11 mouse cellular contexts compared by ENCODE assay signal in the genomic region with DNA sequence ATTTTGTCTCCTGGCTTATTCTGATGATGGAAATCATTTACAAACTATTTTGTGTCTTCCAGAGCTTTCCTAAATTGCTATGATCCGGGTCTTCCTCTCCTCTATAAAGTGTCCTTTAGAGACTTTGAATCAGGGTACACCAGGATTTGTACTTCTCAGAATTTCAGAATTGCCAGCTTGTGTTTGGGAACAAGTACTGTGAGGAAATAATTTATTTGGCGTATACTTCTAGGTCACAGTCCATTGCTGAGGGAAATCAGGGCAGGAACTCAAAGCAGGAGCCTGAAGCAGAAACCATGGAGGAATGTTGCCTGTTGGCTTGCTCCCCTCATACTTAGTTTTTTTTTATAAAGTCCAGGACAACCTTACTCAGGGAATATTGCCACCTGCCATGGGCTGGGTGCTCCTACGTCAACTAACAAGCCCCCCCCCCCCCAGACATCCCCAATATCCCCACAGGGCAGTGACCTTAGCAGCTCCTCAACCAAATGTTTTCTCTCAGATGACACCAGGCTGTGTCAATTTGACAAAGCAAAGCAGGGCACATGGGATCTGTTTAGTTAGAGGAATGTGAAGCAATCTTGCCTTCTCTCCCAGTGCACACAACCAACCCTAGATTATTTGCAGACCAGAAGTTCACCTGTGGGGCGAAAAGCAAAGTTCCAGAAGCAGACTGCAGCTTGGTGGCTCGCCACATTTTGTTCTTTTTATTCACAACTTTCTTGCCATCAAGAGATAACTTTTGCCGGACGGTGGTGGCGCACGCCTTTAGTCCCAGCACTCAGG. TPM values are rescaled to one million over a fixed set of nuclear protein-coding genes. Genes with fewer than 3 reads are reported as not detected.
DNase-seq lines count a peak whose midpoint lies in the region; ATAC-seq lines count a peak whose summit lies in the region.
"Had no signal": no experiment of that assay in that cellular context is flagged by ENCODE, and none has a peak within 500 bp of the region (broad histone marks: within the 10 kb centered on the region; RNA-seq: fewer than 3 reads in every experiment).

No protein-coding gene starts in this region.

- H3K9ac ChIP-seq in midbrain, embryonic 11.5 days (ENCODE audit: low read length) = no peak overlapping the region
- H3K9ac ChIP-seq in liver, embryonic 12.5 days = 0 out of 2 replicates have a peak overlapping the region, but pooled peaks have one; percentile 99

- H3K27ac ChIP-seq in midbrain, embryonic 10.5 days (replicated peaks) = no peak overlapping the region
- H3K27ac ChIP-seq in midbrain, embryonic 11.5 days (ENCODE audit: low read depth, low read length) = no peak overlapping the region
- 0 out of 2 replicates have a peak overlapping the region, but pooled peaks have one; percentile 14 for H3K27ac ChIP-seq in liver, embryonic 12.5 days
- H3K27ac ChIP-seq: neural tube, embryonic 12.5 days had no signal

- H3K27me3 ChIP-seq in erythroblast, embryonic 14.5 days (ENCODE audit: control insufficient read depth) = no peaks in the 10 kb centered on the region
- no peaks in the 10 kb centered on the region for H3K27me3 ChIP-seq in midbrain, embryonic 10.5 days (ENCODE audit: low read depth, poor library complexity, severe bottlenecking)
- no peaks in the 10 kb centered on the region for H3K27me3 ChIP-seq in midbrain, embryonic 11.5 days (ENCODE audit: control insufficient read depth, insufficient read depth, low read length)
- H3K27me3 ChIP-seq in liver, embryonic 12.5 days (replicated peaks) = no peaks in the 10 kb centered on the region
- H3K27me3 ChIP-seq: neural tube, embryonic 12.5 days had no signal

- no peaks in the 10 kb centered on the region for H3K9me3 ChIP-seq in erythroblast, embryonic 14.5 days (ENCODE audit: control insufficient read depth, low read length)
- no peaks in the 10 kb centered on the region for H3K9me3 ChIP-seq in midbrain, embryonic 10.5 days (replicated peaks)
- no peaks in the 10 kb centered on the region for H3K9me3 ChIP-seq in midbrain, embryonic 11.5 days (ENCODE audit: control insufficient read depth, low read length)
- H3K9me3 ChIP-seq in liver, embryonic 12.5 days (replicated peaks) = no peaks in the 10 kb centered on the region
- H3K9me3 ChIP-seq: neural tube, embryonic 12.5 days had no signal

- H3K4me2 ChIP-seq in midbrain, embryonic 11.5 days = no peak overlapping the region
- H3K4me2 ChIP-seq in liver, embryonic 12.5 days = peak overlapping the region; percentile 91; the same call in 1 of the 2 replicates

- peaks cover 24% of the 10 kb centered on the region for H3K36me3 ChIP-seq in erythroblast, embryonic 14.5 days (ENCODE audit: control insufficient read depth)
- peaks cover 17% of the 10 kb centered on the region for H3K36me3 ChIP-seq in midbrain, embryonic 10.5 days
- H3K36me3 ChIP-seq in midbrain, embryonic 11.5 days (ENCODE audit: control insufficient read depth, insufficient read depth, low read length) = peaks cover 5% of the 10 kb centered on the region; the same call in 1 of the 2 replicates
- H3K36me3 ChIP-seq in liver, embryonic 12.5 days = peaks cover 15% of the 10 kb centered on the region
- H3K36me3 ChIP-seq: neural tube, embryonic 12.5 days had no signal

- peaks cover 31% of the 10 kb centered on the region for H3K4me1 ChIP-seq in erythroblast, embryonic 14.5 days (ENCODE audit: control insufficient read depth)
- H3K4me1 ChIP-seq in midbrain, embryonic 10.5 days = peaks cover 31% of the 10 kb centered on the region
- peaks cover 14% of the 10 kb centered on the region; the same call in 1 of the 2 replicates for H3K4me1 ChIP-seq in midbrain, embryonic 11.5 days (ENCODE audit: control insufficient read depth, insufficient read depth, low read length)
- H3K4me1 ChIP-seq in liver, embryonic 12.5 days = peaks cover 30% of the 10 kb centered on the region

- 91% methylated on average over 9 of the region's 9 CpGs for WGBS in midbrain, embryonic 10.5 days
- 96% methylated on average over 9 of the region's 9 CpGs for WGBS in midbrain, embryonic 11.5 days
- WGBS in liver, embryonic 12.5 days (ENCODE audit: insufficient replicate concordance) = 72% methylated on average over 9 of the region's 9 CpGs

- H3K4me3 ChIP-seq in erythroblast, embryonic 14.5 days (replicated peaks) = peak overlapping the region; percentile 98
- peak overlapping the region; percentile 100; the same call in 1 of the 2 replicates for H3K4me3 ChIP-seq in midbrain, embryonic 10.5 days
- H3K4me3 ChIP-seq in midbrain, embryonic 11.5 days (ENCODE audit: low read depth, low read length) = no peak overlapping the region
- no peak overlapping the region for H3K4me3 ChIP-seq in liver, embryonic 12.5 days

- no peak for ATAC-seq in erythroblast, adult 5-6 weeks (replicated peaks; ENCODE audit: low FRiP score, poor library complexity, severe bottlenecking)
- ATAC-seq in midbrain, embryonic 11.5 days (ENCODE audit: low FRiP score) = no peak
- ATAC-seq in liver, embryonic 12.5 days = no peak
- ATAC-seq: lung, postnatal 0 days had no signal

- no peak for DNase-seq in midbrain, embryonic 10.5 days (ENCODE audit: low spot score)
- DNase-seq in midbrain, embryonic 11.5 days (ENCODE audit: low spot score, missing footprints) = no peak
- DNase-seq in layer of hippocampus, adult 8-10 months (ENCODE audit: low spot score in 2 of 2) = no peak
- no peak for DNase-seq in spleen, adult 12 weeks (ENCODE audit: low spot score)
- DNase-seq in left cerebral cortex, adult 18-20 months (ENCODE audit: low spot score in 2 of 2) = no peak
- DNase-seq: cerebellum, postnatal 25 days had no signal

RNA-seq across cellular contexts. Expression of gene Ppp4r3a, which starts 1.6 kb away (rescaled TPM):
- polyA plus RNA-seq in erythroblast, embryonic 14.5 days (2012) = 1.8 and 2.2 TPM in 2 replicates
- total RNA-seq in erythroblast, adult 5-6 weeks (2015; ENCODE audit: low replicate concordance) = 27.9 and 44.9 TPM in 2 replicates
- 66.5 TPM in 2 replicates for total RNA-seq in erythroblast, adult 5-6 weeks (2017; ENCODE audit: low replicate concordance)
- polyA plus RNA-seq in midbrain, embryonic 10.5 days (2016; fragmentation: Nextera tagmentation; extraction: Ambion mirVana) = 51.5 and 52.1 TPM in 2 replicates
- 68.5 and 71.3 TPM in 2 replicates for polyA plus RNA-seq in midbrain, embryonic 11.5 days (2014; fragmentation: Nextera tagmentation; extraction: Ambion mirVana)
- 50.1 TPM in 2 replicates for polyA plus RNA-seq in liver, embryonic 12.5 days (2016; fragmentation: Nextera tagmentation; extraction: Ambion mirVana)
- total RNA-seq in layer of hippocampus, adult 8-10 months (2022) = 10 to 100 TPM; 38.9 to 49.2 (median 46.2) TPM
- 10 to 100 TPM; 44.2 to 44.6 TPM for total RNA-seq in left cerebral cortex, adult 18-20 months (2021)

RNA-seq across cellular contexts. Expression of gene Ccdc88c, which starts 56.2 kb away (rescaled TPM):
- 4.8 and 4.9 TPM in 2 replicates for polyA plus RNA-seq in erythroblast, embryonic 14.5 days (2012)
- total RNA-seq in erythroblast, adult 5-6 weeks (2015; ENCODE audit: low replicate concordance) = 56.1 and 68.1 TPM in 2 replicates
- total RNA-seq in erythroblast, adult 5-6 weeks (2017; ENCODE audit: low replicate concordance) = 180 TPM in 2 replicates
- polyA plus RNA-seq in midbrain, embryonic 10.5 days (2016; fragmentation: Nextera tagmentation; extraction: Ambion mirVana) = 14.8 and 15.8 TPM in 2 replicates
- polyA plus RNA-seq in midbrain, embryonic 11.5 days (2014; fragmentation: Nextera tagmentation; extraction: Ambion mirVana) = 11.0 TPM in 2 replicates
- 8.4 and 9.6 TPM in 2 replicates for polyA plus RNA-seq in liver, embryonic 12.5 days (2016; fragmentation: Nextera tagmentation; extraction: Ambion mirVana)
- total RNA-seq in layer of hippocampus, adult 8-10 months (2022) = 10 to 100 TPM; 30.2 to 38.8 (median 34.7) TPM
- total RNA-seq in left cerebral cortex, adult 18-20 months (2021) = 10 to 100 TPM; 19.1 to 24.0 TPM

Comparison
In these comparisons a context has a peak if more than half of its experiments do, and no peak if none do; other contexts are left out.
1. H3K4me3 ChIP-seq: peak in erythroblast, embryonic 14.5 days (single experiment) and midbrain, embryonic 10.5 days (single experiment); none in midbrain, embryonic 11.5 days (single experiment) and liver, embryonic 12.5 days (single experiment).
2. RNA of gene Ppp4r3a, which starts 1.6 kb away (polyA plus RNA-seq): 68.5 to 71.3 TPM in midbrain, embryonic 11.5 days, 51.5 to 52.1 TPM in midbrain, embryonic 10.5 days and 50.1 TPM in liver, embryonic 12.5 days; 1.8 to 2.2 TPM in erythroblast, embryonic 14.5 days; every median in the first group is over 10 times any median in the second.